Mouse (Mus musculus): Measurements from ENCODE around the gene Fkbp11. TPM values are rescaled to one million over a fixed set of nuclear protein-coding genes. Genes with fewer than 3 reads are reported as not detected.

The Fkbp11 gene
- total RNA-seq, 1 experiment: 105 TPM

DNA sequence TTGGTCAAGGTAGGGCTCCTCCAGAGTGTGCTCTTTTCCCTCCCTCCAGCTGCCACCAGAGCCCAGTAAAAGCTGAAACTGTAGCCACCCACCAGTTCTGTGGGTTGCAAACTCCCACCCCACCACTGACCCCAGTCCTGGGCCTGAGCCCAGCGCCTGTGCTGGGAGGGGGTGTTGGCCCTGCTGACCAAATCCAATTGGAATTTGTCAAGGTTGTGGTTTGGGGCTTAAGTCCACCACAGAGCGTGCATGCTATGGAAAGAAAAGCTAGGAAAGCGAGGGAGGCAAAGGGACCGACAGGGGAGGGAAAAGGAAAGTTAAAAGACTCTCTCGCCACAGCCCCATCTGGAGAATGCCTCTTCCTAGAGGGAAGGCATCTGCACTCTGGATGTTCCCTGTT lies 40.3 kb upstream of the Fkbp11 start:
- no peaks in the 10 kb centered on the region for H3K36me3 ChIP-seq (ENCODE audit: control insufficient read depth, insufficient read depth, low read length, poor library complexity, severe bottlenecking)
- TF ChIP-seq ZC3H11A (IDR thresholded peaks at IDR 0.05; ENCODE audit: borderline replicate concordance, low read depth, low read length) (no peak), MAFK (IDR thresholded peaks at IDR 0.05; ENCODE audit: insufficient read depth, low read depth, low read length) (no peak), CHD2 (IDR thresholded peaks at IDR 0.05; ENCODE audit: low read depth, low read length) (no peak), ZNF384 (IDR thresholded peaks at IDR 0.05; ENCODE audit: low read depth, low read length) (no peak), HCFC1 (IDR thresholded peaks at IDR 0.05; ENCODE audit: borderline replicate concordance, insufficient read depth, low read length) (no peak)
- no peak for DNase-seq (ENCODE audit: low read depth, low spot score)
- in situ Hi-C loops (cut with MboI; ENCODE audit: low sequenced_read_pairs in 2 of 2, unreplicated experiment in 2 of 2): no loop called here
- H3K4me1 ChIP-seq (ENCODE audit: control insufficient read depth in 2 of 2, insufficient read depth in 2 of 2, low read length in 2 of 2, poor library complexity in 1 of 2): peaks cover 0 to 7% of the 10 kb centered on the region in 2 experiments; a peak in 2 of 4 replicates
- no peak overlapping the region for H3K4me3 ChIP-seq (ENCODE audit: insufficient read depth in 1 of 2, low read depth in 1 of 2, low read length in 2 of 2, poor library complexity in 1 of 2, severe bottlenecking in 1 of 2)
- H3K27ac ChIP-seq (ENCODE audit: insufficient read depth, low read depth, low read length, poor library complexity, severe bottlenecking): no peak overlapping the region
- no peaks in the 10 kb centered on the region for H3K9me3 ChIP-seq (ENCODE audit: control insufficient read depth, insufficient read depth, low read depth, low read length)
- no peak overlapping the region for H3K9ac ChIP-seq (ENCODE audit: insufficient read depth, low read depth, low read length, poor library complexity, severe bottlenecking)

DNA sequence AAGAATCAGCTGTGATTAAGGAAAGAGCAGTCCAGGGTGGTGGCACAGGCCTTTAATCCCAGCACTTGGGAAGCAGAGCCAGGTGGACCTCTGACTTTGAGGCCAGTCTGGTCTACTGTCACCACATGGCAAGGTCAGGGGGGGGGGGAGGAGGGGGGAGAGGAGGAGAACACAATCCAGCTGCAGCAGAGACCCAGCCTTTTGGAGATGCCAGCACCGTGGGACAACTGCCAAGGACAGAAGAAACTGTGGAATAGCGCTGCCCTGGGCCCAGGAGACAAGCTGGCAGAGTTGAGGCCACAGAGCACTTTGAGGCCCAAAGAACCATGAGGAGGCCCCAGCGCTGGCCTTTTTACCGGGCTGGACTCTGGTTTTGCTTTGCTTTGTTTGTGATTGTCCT lies 37.9 kb upstream of the Fkbp11 start:
- in situ Hi-C loops (cut with MboI; ENCODE audit: low sequenced_read_pairs in 2 of 2, unreplicated experiment in 2 of 2): no loop called here
- Histone ChIP-seq H3K36me3 (ENCODE audit: control insufficient read depth, insufficient read depth, low read length, poor library complexity, severe bottlenecking) (no peaks in the 10 kb centered on the region; the same call in 1 of the 2 replicates), H3K9me3 (ENCODE audit: control insufficient read depth, insufficient read depth, low read depth, low read length) (no peaks in the 10 kb centered on the region), H3K9ac (ENCODE audit: insufficient read depth, low read depth, low read length, poor library complexity, severe bottlenecking) (no peak overlapping the region), H3K4me1 (ENCODE audit: control insufficient read depth in 2 of 2, insufficient read depth in 2 of 2, low read length in 2 of 2, poor library complexity in 1 of 2) (peaks cover 2 to 3% of the 10 kb centered on the region in 2 experiments; a peak in 2 of 4 replicates), H3K27ac (ENCODE audit: insufficient read depth, low read depth, low read length, poor library complexity, severe bottlenecking) (no peak overlapping the region), H3K4me3 (ENCODE audit: insufficient read depth in 1 of 2, low read depth in 1 of 2, low read length in 2 of 2, poor library complexity in 1 of 2, severe bottlenecking in 1 of 2) (no peak overlapping the region)
- TF ChIP-seq ZNF384 (IDR thresholded peaks at IDR 0.05; ENCODE audit: low read depth, low read length) (no peak), HCFC1 (IDR thresholded peaks at IDR 0.05; ENCODE audit: borderline replicate concordance, insufficient read depth, low read length) (no peak), CHD2 (IDR thresholded peaks at IDR 0.05; ENCODE audit: low read depth, low read length) (no peak), ZC3H11A (IDR thresholded peaks at IDR 0.05; ENCODE audit: borderline replicate concordance, low read depth, low read length) (no peak), MAFK (IDR thresholded peaks at IDR 0.05; ENCODE audit: insufficient read depth, low read depth, low read length) (no peak)
- DNase-seq (ENCODE audit: low read depth, low spot score): no peak

DNA sequence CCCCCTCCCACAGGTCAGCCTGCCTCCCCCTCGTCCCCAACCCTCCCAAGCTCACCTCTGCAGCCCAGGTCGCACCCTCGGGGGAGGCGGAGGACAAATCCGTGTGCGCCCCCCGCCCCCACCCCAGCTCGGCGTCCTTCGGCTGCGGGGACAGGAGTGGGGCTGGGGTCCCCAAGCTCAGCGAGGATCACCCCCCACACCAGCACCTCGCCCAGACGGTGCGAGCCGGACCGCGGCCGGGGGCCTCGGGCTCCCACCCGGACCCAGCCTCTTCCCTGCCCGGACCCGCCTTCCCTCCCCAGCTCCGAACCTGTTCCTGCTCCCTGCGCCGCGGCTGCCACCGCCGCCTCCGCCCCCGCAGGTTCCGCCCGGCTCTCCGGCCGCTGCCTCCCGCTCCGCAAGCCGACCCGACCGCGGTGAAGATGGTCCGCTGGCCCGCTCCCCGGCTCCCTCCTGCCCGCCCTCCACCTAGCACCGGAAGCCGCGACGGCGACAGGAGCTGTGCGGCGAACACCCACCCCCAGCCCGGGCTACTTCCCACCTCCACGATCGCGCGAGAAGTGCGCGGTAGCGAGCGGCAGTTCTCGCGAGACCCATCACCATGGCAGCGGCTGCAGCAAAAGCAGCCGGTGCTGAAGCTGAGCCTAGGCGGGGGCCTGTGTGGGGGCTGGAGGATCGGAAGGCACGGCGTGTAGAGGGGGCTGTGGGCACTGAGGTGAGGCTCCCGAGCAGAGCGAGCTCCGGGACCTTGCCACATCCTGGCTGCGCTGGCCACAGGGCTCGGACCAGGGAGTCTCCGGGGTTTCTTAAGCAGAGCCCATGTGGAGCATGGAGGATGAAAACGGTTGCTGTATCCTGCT lies 34.9 kb upstream of the Fkbp11 start, which contains the start of gene Arf3:
TSS of gene Arf3 (minus strand) at position 545 of the 860 bp plus-strand sequence.
- in situ Hi-C loops (cut with MboI; ENCODE audit: low sequenced_read_pairs in 2 of 2, unreplicated experiment in 2 of 2): no loop called here
- Histone ChIP-seq H3K36me3 (ENCODE audit: control insufficient read depth, insufficient read depth, low read length, poor library complexity, severe bottlenecking) (peaks cover 2% of the 10 kb centered on the region), H3K27ac (ENCODE audit: insufficient read depth, low read depth, low read length, poor library complexity, severe bottlenecking) (peak within 1 kb of the TSS; percentile 64), H3K9me3 (ENCODE audit: control insufficient read depth, insufficient read depth, low read depth, low read length) (no peaks in the 10 kb centered on the region), H3K9ac (ENCODE audit: insufficient read depth, low read depth, low read length, poor library complexity, severe bottlenecking) (peak within 1 kb of the TSS; percentile 97), H3K4me3 (ENCODE audit: insufficient read depth in 1 of 2, low read depth in 1 of 2, low read length in 2 of 2, poor library complexity in 1 of 2, severe bottlenecking in 1 of 2) (peak within 1 kb of the TSS; percentile 69 to 99), H3K4me1 (ENCODE audit: control insufficient read depth in 2 of 2, insufficient read depth in 2 of 2, low read length in 2 of 2, poor library complexity in 1 of 2) (peaks cover 2 to 3% of the 10 kb centered on the region in 2 experiments; a peak in 2 of 4 replicates)
- DNase-seq (ENCODE audit: low read depth, low spot score): peak; percentile 88
- TF ChIP-seq MAFK (IDR thresholded peaks at IDR 0.05; ENCODE audit: insufficient read depth, low read depth, low read length) (no peak), CHD2 (IDR thresholded peaks at IDR 0.05; ENCODE audit: low read depth, low read length) (peak; percentile 99)

- Histone ChIP-seq H3K4me3 (ENCODE audit: insufficient read depth in 1 of 2, low read depth in 1 of 2, low read length in 2 of 2, poor library complexity in 1 of 2, severe bottlenecking in 1 of 2) (peak overlapping the region; percentile 69 to 99), H3K9me3 (ENCODE audit: control insufficient read depth, insufficient read depth, low read depth, low read length) (no peaks in the 10 kb centered on the region), H3K4me1 (ENCODE audit: control insufficient read depth in 2 of 2, insufficient read depth in 2 of 2, low read length in 2 of 2, poor library complexity in 1 of 2) (peaks cover 2 to 3% of the 10 kb centered on the region in 2 experiments; a peak in 2 of 4 replicates), H3K27ac (ENCODE audit: insufficient read depth, low read depth, low read length, poor library complexity, severe bottlenecking) (peak overlapping the region; percentile 64), H3K36me3 (ENCODE audit: control insufficient read depth, insufficient read depth, low read length, poor library complexity, severe bottlenecking) (peaks cover 2% of the 10 kb centered on the region), H3K9ac (ENCODE audit: insufficient read depth, low read depth, low read length, poor library complexity, severe bottlenecking) (peak overlapping the region; percentile 97)
- DNase-seq (ENCODE audit: low read depth, low spot score): peak; percentile 71
- TF ChIP-seq ZC3H11A (IDR thresholded peaks at IDR 0.05; ENCODE audit: borderline replicate concordance, low read depth, low read length) (no peak), ZNF384 (IDR thresholded peaks at IDR 0.05; ENCODE audit: low read depth, low read length) (no peak), CHD2 (IDR thresholded peaks at IDR 0.05; ENCODE audit: low read depth, low read length) (no peak), HCFC1 (IDR thresholded peaks at IDR 0.05; ENCODE audit: borderline replicate concordance, insufficient read depth, low read length) (no peak), MAFK (IDR thresholded peaks at IDR 0.05; ENCODE audit: insufficient read depth, low read depth, low read length) (no peak)
- in situ Hi-C loops (cut with MboI; ENCODE audit: low sequenced_read_pairs in 2 of 2, unreplicated experiment in 2 of 2): no loop called here
Measured at GRCm38 (mm10) chr15:98762201-98762621, 34.2 kb upstream of the Fkbp11 start.

Data from ES-E14 (cell line).